Mouse (Mus musculus) forebrain, embryonic 14.5 days (tissue): ENCODE measurements around the gene Sfxn2. TPM values are rescaled to one million over a fixed set of nuclear protein-coding genes. Genes with fewer than 3 reads are reported as not detected.
"Not testable (repeated sequence)": the region's sequence is repeated elsewhere in the genome, so short reads cannot be mapped to it uniquely, and the experiment has no call there.

Source experiments
- ATAC-seq: fragments of 200-750 bp; cut with Nextera tagmentation; 2 replicates; pipeline ENCODE4 v1.8.0; 2017; ENCODE audit warnings: mild to moderate bottlenecking, moderate library complexity
- DNase-seq: peaks from one replicate; pipeline ENCODE4 v3.0.0-alpha.2; 2015; ENCODE audit warnings: low spot score
- H3K27ac ChIP-seq: fragments of 300-500 bp; sonication (generic); 2 replicates; pipeline ENCODE4 v1.5.1; 2014; ENCODE audit warnings: low read depth, mild to moderate bottlenecking, control low read depth, low read length, moderate library complexity
- H3K27me3 ChIP-seq: fragments of 300-500 bp; sonication (generic); replicated peaks from 2 replicates; pipeline ENCODE4 v1.6.1; 2014; ENCODE audit warnings: low read length, control low read depth, mixed read lengths; ENCODE audit not compliant: control insufficient read depth, insufficient read depth
- H3K36me3 ChIP-seq: fragments of 300-500 bp; sonication (generic); 2 replicates; pipeline ENCODE4 v1.6.1; 2014; ENCODE audit warnings: low read length, control low read depth; ENCODE audit not compliant: control insufficient read depth, insufficient read depth
- H3K4me1 ChIP-seq: fragments of 300-500 bp; sonication (generic); 2 replicates; pipeline ENCODE4 v1.6.1; 2014; ENCODE audit warnings: antibody characterized with exemption, low read length, control low read depth; ENCODE audit not compliant: control insufficient read depth, insufficient read depth
- H3K4me2 ChIP-seq: fragments of 300-500 bp; sonication (generic); 2 replicates; pipeline ENCODE4 v1.6.1; 2014; ENCODE audit warnings: mild to moderate bottlenecking, control low read depth, low read length
- H3K4me3 ChIP-seq: fragments of 300-500 bp; sonication (generic); 2 replicates; pipeline ENCODE4 v1.5.1; 2014; ENCODE audit warnings: low read depth, low read length, control low read depth
- H3K9ac ChIP-seq: fragments of 300-500 bp; sonication (generic); 2 replicates; pipeline ENCODE4 v1.6.1; 2014; ENCODE audit warnings: mild to moderate bottlenecking, low read length, control low read depth, moderate library complexity
- H3K9me3 ChIP-seq: fragments of 300-500 bp; sonication (generic); replicated peaks from 2 replicates; pipeline ENCODE4 v1.6.1; 2016; ENCODE audit warnings: low read length, control low read depth, mixed read lengths; ENCODE audit not compliant: control insufficient read depth
- WGBS: fragments of 180-500 bp; shearing (Covaris S2); extraction: QIAGEN DNeasy Blood & Tissue Kit; methylation state at CpG from one replicate; pipeline ENCODE4 v1.1.7; 2014; 5-methylcytosine and 5-hydroxymethylcytosine counted together
- polyA plus RNA-seq: library from polyadenylated mRNA; unstranded; fragments of >200 nt; fragmentation: Nextera tagmentation; extraction: Ambion mirVana; gene quantifications from 2 replicates; pipeline ENCODE4 v1.2.1, GENCODE M21; 2014

Gene Sfxn2
- polyA plus RNA-seq, 1 experiment from 2014 or later: 6.8 TPM

- peak; percentile 55; the same call in 1 of the 2 replicates for ATAC-seq
- no peaks in the 10 kb centered on the region for H3K27me3 ChIP-seq
- H3K36me3 ChIP-seq: peaks cover 17% of the 10 kb centered on the region
- H3K27ac ChIP-seq: no peak overlapping the region
- H3K4me2 ChIP-seq: no peak overlapping the region
- no peak overlapping the region for H3K9ac ChIP-seq
- H3K9me3 ChIP-seq: no peaks in the 10 kb centered on the region
- no peak overlapping the region for H3K4me3 ChIP-seq
- no peaks in the 10 kb centered on the region for H3K4me1 ChIP-seq
- 31% methylated on average over 1 of the region's 1 CpGs for WGBS
- peak; percentile 80 for DNase-seq
Observed at GRCm38 (mm10) chr19:46562132-46562531, 11.0 kb upstream of the Sfxn2 start.

- no peak for DNase-seq
- no peak for ATAC-seq
- Histone ChIP-seq H3K36me3 (peaks cover 11% of the 10 kb centered on the region), H3K27me3 (no peaks in the 10 kb centered on the region), H3K9ac (no peak overlapping the region), H3K4me1 (no peaks in the 10 kb centered on the region), H3K4me3 (no peak overlapping the region), H3K27ac (no peak overlapping the region), H3K4me2 (no peak overlapping the region), H3K9me3 (no peaks in the 10 kb centered on the region)
- WGBS: 87% methylated on average over 14 of the region's 14 CpGs
Observed at GRCm38 (mm10) chr19:46562581-46563515, 10.3 kb upstream of the Sfxn2 start.

GRCm38 (mm10) chr19:46563603-46564002 is 9.6 kb upstream of the Sfxn2 start:
- H3K36me3 ChIP-seq: 0 out of 2 replicates have a peak, but pooled peaks cover 7% of the 10 kb centered on the region
- H3K9ac ChIP-seq: no peak overlapping the region
- no peak overlapping the region for H3K4me2 ChIP-seq
- H3K27me3 ChIP-seq: no peaks in the 10 kb centered on the region
- no peak overlapping the region for H3K4me3 ChIP-seq
- no peak overlapping the region for H3K27ac ChIP-seq
- no peaks in the 10 kb centered on the region for H3K4me1 ChIP-seq
- H3K9me3 ChIP-seq: no peaks in the 10 kb centered on the region
- ATAC-seq (no peak), DNase-seq (no peak)
- WGBS: 94% methylated on average over 4 of the region's 4 CpGs

DNA sequence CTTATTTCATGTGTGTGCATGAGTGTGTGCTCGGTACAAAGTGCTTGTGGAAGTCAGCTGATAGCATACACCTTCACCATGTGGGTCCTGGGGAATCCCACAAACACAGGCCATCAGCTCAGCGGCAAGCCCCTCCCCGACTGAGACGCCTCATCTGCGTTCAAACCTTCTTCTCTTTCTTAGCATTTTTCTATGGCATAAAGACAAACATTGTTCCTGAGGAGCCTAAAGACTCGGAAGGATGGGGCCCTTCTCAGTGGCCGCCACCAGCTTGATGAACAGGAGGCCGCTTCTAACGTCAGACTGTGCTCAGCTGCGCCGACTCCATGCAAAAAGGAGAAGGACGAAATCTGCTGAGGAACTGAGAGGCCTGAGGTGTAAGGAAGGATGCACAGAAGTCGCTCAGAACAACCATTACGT is 9.1 kb upstream of the Sfxn2 start:
- ATAC-seq (no peak), DNase-seq (no peak)
- no peaks in the 10 kb centered on the region for H3K9me3 ChIP-seq
- H3K27ac ChIP-seq: no peak overlapping the region
- H3K4me2 ChIP-seq: no peak overlapping the region
- WGBS: 66% methylated on average over 14 of the region's 14 CpGs
- H3K4me3 ChIP-seq: no peak overlapping the region
- no peaks in the 10 kb centered on the region for H3K27me3 ChIP-seq
- no peak overlapping the region for H3K9ac ChIP-seq
- H3K36me3 ChIP-seq: 0 out of 2 replicates have a peak, but pooled peaks cover 7% of the 10 kb centered on the region
- H3K4me1 ChIP-seq: no peaks in the 10 kb centered on the region

GRCm38 (mm10) chr19:46571211-46571877 is 1.8 kb upstream of the Sfxn2 start:
- H3K36me3 ChIP-seq, DNase-seq, H3K27ac ChIP-seq, ATAC-seq, H3K9me3 ChIP-seq, H3K27me3 ChIP-seq, H3K9ac ChIP-seq: not testable (repeated sequence)
- peak overlapping the region; percentile 84 for H3K4me2 ChIP-seq
- peaks cover 12% of the 10 kb centered on the region for H3K4me1 ChIP-seq
- H3K4me3 ChIP-seq: peak overlapping the region; percentile 57; the same call in 1 of the 2 replicates
- 90% methylated on average over 3 of the region's 3 CpGs for WGBS

DNA sequence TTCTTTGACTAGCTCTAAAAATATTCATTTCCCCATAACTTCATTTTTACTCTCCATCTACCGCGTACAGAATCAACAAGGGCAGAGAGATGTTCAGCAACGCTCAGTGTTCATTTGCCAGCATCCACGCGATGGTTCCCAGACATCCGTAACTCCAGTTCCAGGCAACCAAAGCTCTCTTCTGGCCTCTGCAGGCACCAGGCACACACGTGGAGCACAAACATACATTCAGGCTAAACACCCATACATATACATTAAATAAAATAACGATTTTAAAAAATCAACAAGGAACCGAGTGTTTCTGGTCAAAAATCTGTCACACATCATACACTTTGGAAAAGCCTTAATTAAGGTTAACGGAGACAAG is 1.3 kb upstream of the Sfxn2 start:
- DNase-seq (peak; percentile 22), ATAC-seq (no peak)
- Histone ChIP-seq H3K4me3 (peak overlapping the region; percentile 57), H3K27ac (0 out of 2 replicates have a peak overlapping the region, but pooled peaks have one; percentile 49), H3K27me3 (no peaks in the 10 kb centered on the region), H3K4me2 (peak overlapping the region; percentile 84), H3K4me1 (peaks cover 12% of the 10 kb centered on the region), H3K9ac (peak overlapping the region; percentile 88), H3K36me3 (no peaks in the 10 kb centered on the region), H3K9me3 (no peaks in the 10 kb centered on the region)
- 15% methylated on average over 10 of the region's 10 CpGs for WGBS

DNA sequence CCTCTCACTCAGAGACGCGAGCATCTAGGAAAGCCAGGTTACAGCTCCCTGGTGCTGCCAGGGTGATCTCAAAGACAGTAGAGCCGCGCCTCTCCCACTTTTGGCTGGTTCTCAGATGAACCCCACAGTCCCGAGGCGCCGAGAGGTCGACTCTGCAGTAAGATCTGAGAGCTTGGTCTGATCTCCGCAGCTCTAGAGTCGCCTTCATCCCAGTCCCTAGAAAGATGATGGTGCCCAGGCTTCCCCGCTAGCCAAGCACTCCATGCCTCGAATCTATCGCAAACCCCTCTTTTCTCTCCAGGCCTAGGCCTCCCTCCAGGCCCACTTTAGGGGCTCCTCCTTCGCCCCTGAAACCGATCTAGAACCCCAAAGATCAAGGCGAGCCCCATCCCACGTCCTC is 617 bp upstream of the Sfxn2 start:
- Histone ChIP-seq H3K27me3 (no peaks in the 10 kb centered on the region), H3K4me1 (peaks cover 12% of the 10 kb centered on the region), H3K27ac (peak overlapping the region; percentile 49), H3K36me3 (no peaks in the 10 kb centered on the region), H3K4me2 (peak overlapping the region; percentile 84), H3K9me3 (no peaks in the 10 kb centered on the region), H3K4me3 (peak overlapping the region; percentile 57), H3K9ac (peak overlapping the region; percentile 88)
- DNase-seq: no peak
- under 1% methylated on average over 16 of the region's 17 CpGs for WGBS
- ATAC-seq: no peak

DNA sequence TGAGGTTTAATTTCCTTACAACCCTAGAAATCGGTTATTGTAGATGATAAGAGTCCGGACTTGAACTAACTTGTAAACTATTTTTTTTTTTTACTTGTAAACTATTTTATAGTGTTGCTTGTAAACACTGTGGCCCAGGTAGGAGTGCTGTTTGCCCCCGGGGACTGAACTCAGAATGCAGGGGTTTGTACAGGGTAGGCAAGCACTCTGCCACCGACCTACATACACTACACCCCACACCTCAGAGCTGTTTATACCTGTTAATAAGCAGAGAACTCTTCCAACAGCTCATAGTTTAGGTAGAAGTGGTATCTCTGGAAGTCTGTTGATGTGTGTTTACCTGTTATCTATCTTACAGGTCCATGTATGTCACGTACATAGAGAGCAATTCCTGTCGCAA is 825 bp downstream of the Sfxn2 start:
- no peaks in the 10 kb centered on the region for H3K36me3 ChIP-seq
- ATAC-seq: no peak

More for the DNA sequence above, 825 bp downstream of the Sfxn2 start:
- peak overlapping the region; percentile 84 for H3K4me2 ChIP-seq
- no peak for DNase-seq
- no peak overlapping the region for H3K27ac ChIP-seq
- peak overlapping the region; percentile 74; the same call in 1 of the 2 replicates for H3K9ac ChIP-seq
- peaks cover 12% of the 10 kb centered on the region for H3K4me1 ChIP-seq
- H3K27me3 ChIP-seq: no peaks in the 10 kb centered on the region
- no peaks in the 10 kb centered on the region for H3K9me3 ChIP-seq
- WGBS: 54% methylated on average over 6 of the region's 6 CpGs
- H3K4me3 ChIP-seq: peak overlapping the region; percentile 57
